Mouse (Mus musculus) embryonic fibroblast, embryonic 13.5 days (primary cell): ENCODE measurements around the gene Gm16253.

Source experiments
- CTCF ChIP-seq: IDR thresholded peaks from 2 replicates; pipeline ENCODE4 v1.5.1; 2011; ENCODE audit warnings: mild to moderate bottlenecking, control low read depth, low read length, moderate library complexity, borderline replicate concordance; ENCODE audit not compliant: insufficient read depth
- POLR2A ChIP-seq: IDR thresholded peaks from 2 replicates; pipeline ENCODE4 v1.6.1; 2011; ENCODE audit warnings: low read depth, mild to moderate bottlenecking, control low read depth, low read length, moderate library complexity

GRCm38 (mm10) chr3:96534300-96534699 lies 42.5 kb upstream of the Gm16253 start:
- no peak for TF ChIP-seq CTCF
- TF ChIP-seq POLR2A = no peak
